Mouse (Mus musculus) thymus, adult 2 months (tissue): ENCODE data around the gene Agbl1.

Experiments
- CTCF ChIP-seq: fragments of 200-500 bp; IDR thresholded peaks from 2 replicates; pipeline ENCODE4 v1.5.1; 2012; ENCODE audit warnings: mild to moderate bottlenecking, control low read depth, low read length, moderate library complexity, borderline replicate concordance; ENCODE audit not compliant: control insufficient read depth, poor library complexity, insufficient read depth; ENCODE audit errors: extremely low read depth
- POLR2A ChIP-seq: fragments of 200-500 bp; IDR thresholded peaks from 2 replicates; pipeline ENCODE4 v1.6.1; 2012; ENCODE audit warnings: mild to moderate bottlenecking, low read length, control low read depth, moderate library complexity; ENCODE audit not compliant: control insufficient read depth, poor library complexity, insufficient read depth; ENCODE audit errors: extremely low read depth

- TF ChIP-seq CTCF = no peak
- no peak for TF ChIP-seq POLR2A
Observed at GRCm38 (mm10) chr7:76562506-76562905, 332.8 kb downstream of the Agbl1 start.
